Mouse (Mus musculus): ENCODE results near the gene Mapk8ip2.

DNA sequence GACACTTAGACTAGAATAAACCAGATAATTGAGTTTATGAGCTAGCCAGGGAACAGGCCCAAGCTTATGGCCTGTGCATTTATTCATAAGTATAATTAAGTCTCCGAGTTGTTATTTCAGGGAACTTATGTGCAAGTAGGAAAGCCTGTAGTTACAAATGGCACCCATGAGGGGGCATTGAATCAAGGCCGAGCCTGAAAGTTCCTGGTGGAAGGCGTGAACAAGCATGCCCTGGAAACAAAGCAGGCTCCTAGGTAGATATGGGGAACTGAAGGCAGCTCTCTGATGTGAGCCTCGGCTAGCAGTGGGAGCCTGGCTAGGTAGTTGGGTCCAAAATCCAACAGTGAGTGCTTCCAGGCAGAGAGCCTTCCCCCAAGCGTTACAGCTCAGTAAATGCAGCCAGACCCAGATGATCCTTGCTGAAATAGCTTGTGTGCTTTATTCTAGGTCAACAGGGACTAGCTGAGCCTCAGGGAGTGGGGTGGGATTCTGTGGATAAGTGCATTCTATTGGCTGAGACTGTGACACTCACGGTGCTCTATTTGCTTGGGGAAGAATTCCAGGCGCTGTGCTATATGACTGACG lies 11.1 kb upstream of the Mapk8ip2 start:
- TF ChIP-seq CTCF (IDR thresholded peaks at IDR 0.05; ENCODE audit: borderline replicate concordance, control insufficient read depth, extremely low read depth, insufficient read depth, low read length, poor library complexity) (no peak), POLR2A (IDR thresholded peaks at IDR 0.05; ENCODE audit: control insufficient read depth, extremely low read depth, insufficient read depth, low read length, poor library complexity) (no peak)
